Mouse (Mus musculus) limb, embryonic 12.5 days (tissue): Measurements from ENCODE around the gene Ablim1. TPM values are rescaled to one million over a fixed set of nuclear protein-coding genes. Genes with fewer than 3 reads are reported as not detected.
"Not testable (repeated sequence)": the region's sequence is repeated elsewhere in the genome, so short reads cannot be mapped to it uniquely, and the experiment has no call there.

Source experiments
- ATAC-seq: fragments of 200-750 bp; cut with Nextera tagmentation; 2 replicates; pipeline ENCODE4 v1.8.0; 2017; ENCODE audit warnings: low read depth, moderate TSS enrichment; ENCODE audit not compliant: insufficient number of reproducible peaks, insufficient read depth, low FRiP score, low TSS enrichment
- H3K27ac ChIP-seq: fragments of 300-500 bp; sonication (generic); 2 replicates; pipeline ENCODE4 v1.5.1; 2016; ENCODE audit warnings: mild to moderate bottlenecking, moderate library complexity
- H3K27me3 ChIP-seq: fragments of 300-500 bp; sonication (generic); 2 replicates; pipeline ENCODE4 v1.6.1; 2016; ENCODE audit warnings: mild to moderate bottlenecking, moderate library complexity
- H3K36me3 ChIP-seq: fragments of 300-500 bp; sonication (generic); 2 replicates; pipeline ENCODE4 v1.6.1; 2016; ENCODE audit warnings: mild to moderate bottlenecking, moderate library complexity
- H3K4me1 ChIP-seq: fragments of 300-500 bp; sonication (generic); replicated peaks from 2 replicates; pipeline ENCODE4 v1.6.1; 2016
- H3K4me2 ChIP-seq: fragments of 300-500 bp; sonication (generic); 2 replicates; pipeline ENCODE4 v1.6.1; 2016; ENCODE audit warnings: mild to moderate bottlenecking, moderate library complexity
- H3K4me3 ChIP-seq: fragments of 300-500 bp; sonication (generic); replicated peaks from 2 replicates; pipeline ENCODE4 v1.5.1; 2016; ENCODE audit warnings: mild to moderate bottlenecking
- H3K9ac ChIP-seq: fragments of 300-500 bp; sonication (generic); replicated peaks from 2 replicates; pipeline ENCODE4 v1.6.1; 2016; ENCODE audit warnings: mild to moderate bottlenecking, moderate library complexity
- H3K9me3 ChIP-seq: fragments of 300-500 bp; sonication (generic); 2 replicates; pipeline ENCODE4 v1.6.1; 2016; ENCODE audit warnings: mild to moderate bottlenecking, moderate library complexity
- WGBS: fragments of 180-500 bp; shearing (Covaris S2); methylation state at CpG from one replicate; pipeline ENCODE4 v1.1.7; 2016; 5-methylcytosine and 5-hydroxymethylcytosine counted together
- polyA plus RNA-seq: library from polyadenylated mRNA; unstranded; fragments of >200 nt; fragmentation: Nextera tagmentation; extraction: Ambion mirVana; gene quantifications from 2 replicates; pipeline ENCODE4 v1.2.1, GENCODE M21; 2016

Ablim1 gene
- polyA plus RNA-seq, 1 experiment from 2014 or later, result 22.1 TPM

GRCm38 (mm10) chr19:57135654-57136053 is 179.1 kb downstream of the Ablim1 start:
- not testable (repeated sequence) for H3K4me3 ChIP-seq, H3K27me3 ChIP-seq, H3K36me3 ChIP-seq, H3K4me2 ChIP-seq, ATAC-seq, H3K9ac ChIP-seq, H3K27ac ChIP-seq, H3K9me3 ChIP-seq
- 83% methylated on average over 6 of the region's 6 CpGs for WGBS
- peaks cover 21% of the 10 kb centered on the region for H3K4me1 ChIP-seq

- Histone ChIP-seq H3K4me2 (peak overlapping the region; percentile 44), H3K9ac (no peak overlapping the region), H3K4me3 (no peak overlapping the region), H3K9me3 (no peaks in the 10 kb centered on the region), H3K27ac (no peak overlapping the region), H3K4me1 (peaks cover 21% of the 10 kb centered on the region), H3K36me3 (no peaks in the 10 kb centered on the region), H3K27me3 (peaks cover 5% of the 10 kb centered on the region)
- WGBS, result 26% methylated on average over 20 of the region's 20 CpGs
- ATAC-seq, result no peak
Measured at GRCm38 (mm10) chr19:57134654-57135348, 179.9 kb downstream of the Ablim1 start.

GRCm38 (mm10) chr19:57132916-57133520 is 181.7 kb downstream of the Ablim1 start:
- 76% methylated on average over 6 of the region's 6 CpGs for WGBS
- Histone ChIP-seq H3K27ac (no peak overlapping the region), H3K27me3 (peaks cover 5% of the 10 kb centered on the region), H3K9ac (no peak overlapping the region), H3K4me3 (no peak overlapping the region), H3K36me3 (no peaks in the 10 kb centered on the region), H3K4me2 (no peak overlapping the region), H3K4me1 (peaks cover 19% of the 10 kb centered on the region), H3K9me3 (no peaks in the 10 kb centered on the region)
- ATAC-seq, result no peak

- Histone ChIP-seq H3K9ac (no peak overlapping the region), H3K27ac (no peak overlapping the region), H3K4me2 (no peak overlapping the region), H3K4me1 (peaks cover 22% of the 10 kb centered on the region), H3K27me3 (peaks cover 5% of the 10 kb centered on the region), H3K36me3 (no peaks in the 10 kb centered on the region), H3K4me3 (no peak overlapping the region), H3K9me3 (no peaks in the 10 kb centered on the region)
- no peak for ATAC-seq
- 70% methylated on average over 5 of the region's 5 CpGs for WGBS
Measured at GRCm38 (mm10) chr19:57132281-57132680, 182.4 kb downstream of the Ablim1 start.

- no peak overlapping the region for H3K4me3 ChIP-seq
- peaks cover 22% of the 10 kb centered on the region for H3K4me1 ChIP-seq
- no peaks in the 10 kb centered on the region for H3K9me3 ChIP-seq
- no peak overlapping the region for H3K4me2 ChIP-seq
- H3K9ac ChIP-seq, result no peak overlapping the region
- no peak overlapping the region for H3K27ac ChIP-seq
- no peak for ATAC-seq
- WGBS, result 68% methylated on average over 4 of the region's 4 CpGs
- H3K27me3 ChIP-seq, result peaks cover 5% of the 10 kb centered on the region
- H3K36me3 ChIP-seq, result no peaks in the 10 kb centered on the region
Measured at GRCm38 (mm10) chr19:57131366-57131765, 183.4 kb downstream of the Ablim1 start.

GRCm38 (mm10) chr19:57130591-57130990 is 184.1 kb downstream of the Ablim1 start:
- Histone ChIP-seq H3K9ac (no peak overlapping the region), H3K27ac (no peak overlapping the region), H3K36me3 (no peaks in the 10 kb centered on the region), H3K4me3 (no peak overlapping the region), H3K9me3 (no peaks in the 10 kb centered on the region), H3K4me1 (peaks cover 22% of the 10 kb centered on the region), H3K27me3 (peaks cover 2% of the 10 kb centered on the region; the same call in 1 of the 2 replicates), H3K4me2 (no peak overlapping the region)
- whole genome bisulfite sequencing, result 95% methylated on average over 4 of the region's 4 CpGs
- ATAC-seq, result no peak

GRCm38 (mm10) chr19:57129729-57130128 is 185.0 kb downstream of the Ablim1 start:
- Histone ChIP-seq H3K27ac (no peak overlapping the region), H3K4me2 (no peak overlapping the region), H3K9me3 (no peaks in the 10 kb centered on the region), H3K4me1 (peaks cover 18% of the 10 kb centered on the region), H3K27me3 (peaks cover 2% of the 10 kb centered on the region; the same call in 1 of the 2 replicates), H3K4me3 (no peak overlapping the region), H3K9ac (no peak overlapping the region), H3K36me3 (no peaks in the 10 kb centered on the region)
- 86% methylated on average over 9 of the region's 9 CpGs for WGBS
- ATAC-seq, result no peak

- H3K9ac ChIP-seq, result no peak overlapping the region; the same call in 1 of the 2 replicates
- H3K36me3 ChIP-seq, result no peaks in the 10 kb centered on the region
- no peak for ATAC-seq
- H3K27me3 ChIP-seq, result peaks cover under 1% of the 10 kb centered on the region; the same call in 1 of the 2 replicates
- WGBS, result 76% methylated on average over 6 of the region's 6 CpGs
- no peak overlapping the region; the same call in 1 of the 2 replicates for H3K27ac ChIP-seq
- no peaks in the 10 kb centered on the region for H3K9me3 ChIP-seq
- H3K4me3 ChIP-seq, result no peak overlapping the region
- H3K4me1 ChIP-seq, result peaks cover 17% of the 10 kb centered on the region
- no peak overlapping the region for H3K4me2 ChIP-seq
Measured at GRCm38 (mm10) chr19:57128037-57128436, 186.7 kb downstream of the Ablim1 start.

- WGBS, result 71% methylated on average over 5 of the region's 5 CpGs
- Histone ChIP-seq H3K9ac (no peak overlapping the region), H3K36me3 (no peaks in the 10 kb centered on the region), H3K27me3 (no peaks in the 10 kb centered on the region), H3K4me2 (no peak overlapping the region), H3K4me3 (no peak overlapping the region), H3K4me1 (peaks cover 17% of the 10 kb centered on the region), H3K27ac (peak overlapping the region; percentile 12; the same call in 1 of the 2 replicates), H3K9me3 (no peaks in the 10 kb centered on the region)
- no peak for ATAC-seq
Measured at GRCm38 (mm10) chr19:57127523-57127922, 187.2 kb downstream of the Ablim1 start.

- no peaks in the 10 kb centered on the region for H3K9me3 ChIP-seq
- no peak overlapping the region for H3K4me2 ChIP-seq
- no peak overlapping the region for H3K4me3 ChIP-seq
- peaks cover 17% of the 10 kb centered on the region for H3K4me1 ChIP-seq
- H3K9ac ChIP-seq, result no peak overlapping the region
- no peaks in the 10 kb centered on the region for H3K36me3 ChIP-seq
- no peaks in the 10 kb centered on the region for H3K27me3 ChIP-seq
- ATAC-seq, result no peak
- WGBS, result 29% methylated on average over 10 of the region's 10 CpGs
- peak overlapping the region; percentile 12; the same call in 1 of the 2 replicates for H3K27ac ChIP-seq
Measured at GRCm38 (mm10) chr19:57126950-57127349, 187.8 kb downstream of the Ablim1 start.

- WGBS, result 73% methylated on average over 4 of the region's 4 CpGs
- ATAC-seq, result no peak
- no peaks in the 10 kb centered on the region for H3K27me3 ChIP-seq
- H3K4me2 ChIP-seq, result no peak overlapping the region
- no peak overlapping the region for H3K27ac ChIP-seq
- H3K9ac ChIP-seq, result no peak overlapping the region
- no peaks in the 10 kb centered on the region for H3K36me3 ChIP-seq
- H3K4me3 ChIP-seq, result no peak overlapping the region
- H3K4me1 ChIP-seq, result peaks cover 20% of the 10 kb centered on the region
- H3K9me3 ChIP-seq, result no peaks in the 10 kb centered on the region
Measured at GRCm38 (mm10) chr19:57124906-57125305, 189.8 kb downstream of the Ablim1 start.
